Mouse (Mus musculus) urinary bladder, postnatal 25 days (tissue): ENCODE measurements around the gene Tecpr2.

Experiments used
- DNase-seq: peaks from one replicate; pipeline ENCODE4 v3.0.0; 2022; ENCODE audit warnings: low spot score

Tecpr2 gene

DNA sequence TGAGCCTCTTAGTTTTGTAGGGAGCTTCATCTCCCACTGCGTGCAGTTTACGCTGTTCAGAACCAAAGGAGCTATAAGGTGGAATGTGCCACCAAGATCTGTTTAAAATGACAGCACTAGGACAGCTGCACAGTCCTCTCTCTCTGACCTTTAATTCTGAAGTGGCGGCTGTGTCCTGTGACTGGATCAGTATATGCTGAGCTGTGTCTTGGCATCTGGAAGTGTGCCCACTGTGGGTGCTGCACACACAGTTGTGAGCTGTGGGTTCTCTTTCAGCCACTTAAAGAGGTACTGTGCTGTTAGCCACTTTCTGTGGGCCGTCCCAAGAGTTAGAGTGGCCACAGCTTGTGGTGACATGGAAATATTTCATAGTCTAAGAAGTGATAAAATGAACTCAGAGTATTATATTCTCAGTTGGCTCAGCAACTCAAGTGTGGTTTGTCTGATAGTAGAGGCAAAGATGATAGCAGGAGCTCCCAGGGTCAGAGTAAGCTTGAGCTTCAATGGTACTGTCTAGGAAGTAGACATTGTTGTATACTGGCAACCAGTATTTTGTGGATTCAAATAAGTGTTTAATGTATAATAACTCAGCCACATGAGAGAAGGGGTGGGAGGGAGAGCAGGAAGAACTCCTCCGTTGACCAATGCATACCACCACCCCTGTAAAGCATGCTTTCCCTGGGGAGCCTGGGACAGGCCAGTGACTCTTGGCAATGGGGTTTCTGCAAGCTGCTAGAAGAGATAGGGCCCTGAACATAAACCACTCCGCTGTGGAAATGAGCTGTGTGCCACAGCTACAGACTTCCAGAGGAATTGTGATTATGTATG is 59.2 kb downstream of the Tecpr2 start:
- no peak for DNase-seq

DNA sequence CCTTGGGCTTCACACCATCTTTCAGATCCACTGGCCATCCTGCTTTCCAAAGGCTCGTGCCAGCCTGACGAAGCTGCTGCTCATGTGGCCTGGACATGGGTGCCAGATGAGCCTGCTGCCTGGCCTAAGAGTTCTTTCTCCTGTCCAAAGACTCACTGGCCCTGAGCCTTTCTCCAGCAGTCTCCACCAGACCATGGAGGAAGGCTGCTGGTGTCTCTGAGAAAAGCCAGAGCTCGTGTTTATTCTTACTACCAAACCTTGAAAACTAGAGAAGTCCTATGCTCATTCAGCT is 59.8 kb downstream of the Tecpr2 start:
- DNase-seq, result no peak

DNA sequence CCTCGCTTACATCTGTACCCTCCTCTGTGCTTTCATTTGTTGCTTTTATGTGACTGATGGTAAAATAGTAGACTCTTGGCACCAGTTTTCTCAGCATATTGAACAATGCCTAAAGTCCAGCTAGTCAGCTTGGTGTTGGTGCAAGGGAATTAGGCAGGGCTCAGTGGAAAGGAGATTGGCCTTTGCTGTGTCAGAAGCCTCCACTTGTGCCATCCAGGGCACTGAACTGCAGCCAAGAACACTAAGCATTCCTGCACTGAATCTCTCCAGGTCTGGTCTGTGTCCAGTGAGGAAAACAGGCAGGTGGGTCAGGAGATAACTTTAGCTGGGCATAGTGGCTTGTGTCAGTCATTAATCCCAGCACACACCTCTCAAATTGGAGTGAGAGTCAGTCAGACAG is 60.3 kb downstream of the Tecpr2 start:
- DNase-seq, result no peak

DNA sequence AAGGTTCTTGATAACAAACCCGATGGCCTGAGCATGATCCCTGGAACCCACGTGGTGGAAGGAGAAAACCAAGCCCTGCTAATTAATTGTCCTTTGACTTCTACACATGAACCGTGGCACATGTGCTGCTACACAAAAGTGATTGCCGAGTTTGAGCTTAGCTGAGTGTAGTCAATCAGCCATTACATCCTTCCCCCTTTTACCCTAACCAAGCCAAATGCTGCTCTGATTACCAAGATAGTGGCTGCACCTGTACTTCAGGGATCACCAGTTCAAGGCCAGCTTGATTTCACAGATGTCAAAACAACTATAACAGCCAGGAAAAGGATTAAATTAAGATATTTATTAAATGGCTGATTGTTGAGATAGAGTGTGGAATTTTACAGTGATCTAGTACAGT is 61.1 kb downstream of the Tecpr2 start:
- no peak for DNase-seq

DNA sequence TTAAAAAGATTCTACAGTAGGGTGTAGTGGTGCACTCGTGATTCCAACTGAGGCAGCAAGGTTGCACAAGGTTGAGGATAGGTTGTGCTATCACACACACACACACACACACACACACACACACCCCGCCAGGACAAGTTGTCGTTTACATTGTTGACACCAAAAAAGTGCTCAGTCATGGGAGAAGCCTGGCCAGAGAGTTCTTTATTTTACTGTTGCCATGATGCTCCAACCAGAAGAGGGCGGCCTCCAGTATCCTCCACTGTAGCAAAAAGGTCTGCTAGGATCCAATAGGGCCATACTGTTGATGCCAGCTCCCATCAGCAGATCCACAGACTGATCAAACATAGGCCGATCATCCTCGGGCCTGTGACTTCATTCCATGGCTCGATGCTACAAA is 62.2 kb downstream of the Tecpr2 start:
- DNase-seq, result no peak

DNA sequence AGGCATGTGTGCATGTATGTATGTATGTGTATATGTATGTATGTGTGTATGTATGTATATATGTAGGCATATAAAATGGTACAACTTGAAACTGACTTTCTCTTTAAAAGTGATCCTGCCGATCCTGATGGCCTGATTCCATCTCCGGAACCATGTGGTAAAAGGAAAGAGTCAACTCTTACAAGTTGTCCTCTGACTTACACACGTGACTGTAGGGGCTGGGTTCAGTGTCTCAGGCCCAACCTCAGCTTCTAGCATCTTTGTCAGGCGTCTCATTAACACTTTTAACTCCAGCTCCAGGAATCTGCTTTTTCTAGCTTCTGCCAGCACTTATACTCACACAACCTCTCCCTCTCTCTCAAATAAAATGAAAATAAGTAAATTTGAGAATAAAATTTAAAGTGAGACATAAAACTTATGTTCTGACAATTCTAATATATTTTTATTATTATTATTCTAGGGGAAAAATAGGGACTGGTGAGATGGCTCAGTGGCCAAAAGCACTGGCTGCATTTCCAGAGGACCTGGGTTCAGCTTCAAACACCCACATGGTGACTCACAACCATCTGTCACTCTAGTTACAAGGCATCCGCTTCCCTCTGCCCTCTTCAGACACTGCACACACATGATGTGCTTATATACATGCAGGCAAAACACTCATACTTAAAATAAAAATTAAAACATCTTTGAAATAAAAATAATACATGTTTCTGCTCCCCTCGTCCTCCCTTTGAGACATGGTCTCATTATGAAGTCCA is 63.7 kb downstream of the Tecpr2 start:
- DNase-seq, result no peak

DNA sequence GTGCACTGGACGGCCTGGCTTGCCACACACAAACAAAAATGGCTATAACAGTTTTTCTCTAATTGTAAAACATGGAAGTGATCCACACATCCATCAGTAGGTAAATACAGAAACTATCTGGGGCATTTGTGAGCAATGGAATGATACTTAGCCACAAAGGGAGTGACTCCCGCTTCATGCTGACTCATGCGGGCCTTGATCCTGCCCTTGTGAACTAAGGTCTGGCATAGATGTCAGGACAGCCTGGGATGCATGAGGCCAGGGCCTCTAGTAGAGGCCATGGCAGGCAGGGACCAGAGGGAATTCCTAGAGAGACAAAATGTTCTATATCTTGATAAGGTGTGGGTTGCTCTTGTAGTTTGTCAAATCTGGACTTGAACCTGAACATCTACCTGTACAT is 64.4 kb downstream of the Tecpr2 start:
- DNase-seq, result no peak

DNA sequence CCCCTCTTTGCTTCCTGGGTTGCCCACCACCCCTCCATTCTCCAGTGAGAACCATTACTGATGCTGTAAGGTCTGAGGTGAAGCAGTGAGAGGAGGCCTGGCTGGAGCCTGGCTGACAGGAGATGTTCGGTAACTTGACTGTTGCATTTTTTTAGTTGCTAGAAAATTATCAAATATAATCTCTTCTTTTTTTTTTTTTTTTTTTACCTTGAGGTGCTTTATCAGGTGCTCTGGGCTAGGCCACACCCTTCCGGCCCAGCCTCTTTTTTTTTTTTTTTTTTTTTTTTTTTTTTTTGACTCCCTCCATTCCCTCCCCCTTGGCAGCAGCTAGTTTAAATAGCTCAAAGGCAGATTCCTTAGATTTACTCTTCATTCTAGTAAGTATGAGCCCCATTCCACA is 64.8 kb downstream of the Tecpr2 start:
- no peak for DNase-seq

DNA sequence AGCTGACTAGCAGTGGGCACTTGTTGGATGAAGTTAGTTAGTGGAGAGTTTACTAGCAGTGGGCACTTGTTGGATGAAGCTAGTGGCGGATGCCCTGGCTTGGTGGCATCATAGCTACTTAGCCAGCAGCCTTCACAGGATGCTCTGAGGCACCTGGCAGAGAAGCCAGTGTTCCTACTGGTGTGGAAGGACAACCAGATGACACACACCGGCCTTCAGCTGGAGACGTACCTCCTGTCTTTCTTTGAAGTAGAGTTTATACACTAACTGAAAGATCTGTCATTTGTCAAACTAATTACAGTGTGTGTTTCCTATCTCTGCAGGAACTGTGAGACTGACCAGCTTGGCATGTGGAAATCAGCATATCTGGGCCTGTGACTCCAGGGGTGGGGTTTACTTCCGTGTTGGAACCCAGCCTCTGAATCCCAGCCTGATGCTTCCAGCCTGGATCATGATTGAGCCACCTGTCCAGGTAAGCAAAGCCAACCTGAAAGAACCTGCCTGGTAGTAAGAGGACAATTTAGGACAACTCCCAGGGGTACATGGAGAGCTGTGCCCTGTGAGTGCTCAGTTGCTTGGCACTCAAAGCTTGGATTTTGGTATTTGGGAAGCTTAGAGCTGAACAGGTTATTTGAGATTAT is 65.4 kb downstream of the Tecpr2 start:
- no peak for DNase-seq

DNA sequence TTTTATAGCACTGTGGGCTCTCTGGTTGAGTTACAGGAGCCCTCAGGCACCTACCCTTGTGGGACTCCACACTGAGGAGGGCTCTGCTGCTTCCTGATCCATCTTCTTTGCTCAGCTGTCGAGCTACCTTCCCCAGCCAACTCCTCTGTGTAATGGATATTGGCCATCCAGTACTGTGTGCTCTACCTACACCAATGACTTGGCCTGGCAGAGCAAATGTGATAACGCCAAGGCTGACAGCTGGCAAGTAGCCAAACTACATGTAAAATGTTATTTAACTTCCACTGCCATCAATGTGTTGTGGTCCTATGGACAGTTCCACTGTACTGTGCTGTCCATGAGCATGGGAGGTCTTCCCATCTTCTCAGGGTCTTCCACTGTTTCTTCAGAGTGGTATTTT is 72.9 kb downstream of the Tecpr2 start:
- DNase-seq, result no peak

DNA sequence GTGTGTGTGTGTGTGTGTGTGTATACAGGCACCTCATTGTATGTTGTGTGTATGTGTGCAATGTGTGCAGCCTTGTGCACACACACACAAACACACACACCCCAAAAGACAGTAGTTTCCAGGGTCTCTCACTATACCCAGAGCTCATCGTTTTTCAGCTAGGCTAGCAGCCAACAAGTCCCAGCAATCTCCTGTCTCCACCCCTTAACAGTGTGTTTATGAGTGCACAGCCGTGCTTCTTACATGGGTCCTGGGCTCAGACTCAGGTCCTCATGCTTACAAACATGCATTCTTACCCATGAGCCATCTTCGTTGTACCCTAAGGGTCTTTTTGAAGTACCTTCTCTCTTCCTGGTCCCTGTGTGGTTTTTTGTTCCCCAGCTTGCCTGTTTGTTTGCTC is 76.4 kb downstream of the Tecpr2 start:
- DNase-seq, result no peak

DNA sequence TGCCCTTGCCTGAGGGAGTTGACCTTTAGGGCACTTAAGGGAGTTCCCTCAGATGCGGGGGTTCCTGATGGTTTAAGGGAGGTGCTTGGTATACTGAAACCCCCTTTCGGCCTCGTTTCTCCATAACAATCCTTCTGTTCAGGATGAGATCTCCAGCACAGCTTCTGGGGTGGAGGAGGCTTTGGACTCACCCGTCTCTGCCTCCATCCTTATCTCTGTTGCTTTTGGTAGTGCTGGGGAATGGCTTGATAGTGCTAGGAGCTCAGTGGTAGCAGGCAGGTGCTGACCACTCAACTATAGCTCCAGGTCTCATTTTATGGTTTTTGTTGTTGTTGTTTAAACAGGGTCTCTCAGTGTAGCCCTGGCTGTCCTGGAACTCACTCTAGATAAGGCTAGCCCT is 77.0 kb downstream of the Tecpr2 start:
- no peak for DNase-seq

DNA sequence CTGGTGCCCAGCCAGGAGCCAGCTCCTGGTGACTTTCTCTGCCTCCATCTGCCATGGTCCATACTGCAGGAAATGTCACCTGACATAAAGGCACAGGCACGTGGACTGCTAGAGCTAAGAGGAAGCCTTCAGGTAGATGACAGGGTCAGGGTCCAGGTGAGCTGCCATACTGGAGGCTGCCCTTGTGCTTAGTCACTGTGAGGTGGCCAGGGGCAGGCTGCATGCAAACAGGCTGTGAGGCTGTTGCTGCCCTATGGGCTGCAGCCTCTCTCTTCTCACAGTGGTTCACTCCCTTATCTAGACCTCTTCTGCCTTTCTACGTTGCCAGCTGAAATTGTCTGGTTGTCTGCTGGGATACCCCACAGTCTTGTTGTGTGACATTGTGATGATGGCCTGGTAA is 78.1 kb downstream of the Tecpr2 start:
- DNase-seq, result no peak

DNA sequence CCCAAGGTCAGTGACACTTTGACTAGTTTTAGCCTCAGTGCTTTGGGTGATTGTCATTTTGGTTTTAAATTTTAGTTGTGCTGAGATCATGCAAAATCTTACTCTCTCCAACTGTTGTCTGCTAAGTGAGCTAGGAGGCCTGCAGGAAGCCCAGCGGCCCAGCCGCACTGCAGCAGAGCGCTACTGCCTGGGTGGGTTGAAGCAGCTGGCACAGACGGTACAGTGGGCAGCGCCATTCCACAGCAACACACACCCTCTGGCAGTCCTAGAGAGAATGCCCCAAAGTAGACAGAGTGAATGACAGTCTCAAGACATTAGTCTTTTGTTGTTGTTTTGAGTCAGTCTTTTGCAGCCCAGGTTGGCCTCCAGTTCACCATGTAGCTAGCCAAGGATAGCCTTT is 81.3 kb downstream of the Tecpr2 start:
- DNase-seq, result no peak

DNA sequence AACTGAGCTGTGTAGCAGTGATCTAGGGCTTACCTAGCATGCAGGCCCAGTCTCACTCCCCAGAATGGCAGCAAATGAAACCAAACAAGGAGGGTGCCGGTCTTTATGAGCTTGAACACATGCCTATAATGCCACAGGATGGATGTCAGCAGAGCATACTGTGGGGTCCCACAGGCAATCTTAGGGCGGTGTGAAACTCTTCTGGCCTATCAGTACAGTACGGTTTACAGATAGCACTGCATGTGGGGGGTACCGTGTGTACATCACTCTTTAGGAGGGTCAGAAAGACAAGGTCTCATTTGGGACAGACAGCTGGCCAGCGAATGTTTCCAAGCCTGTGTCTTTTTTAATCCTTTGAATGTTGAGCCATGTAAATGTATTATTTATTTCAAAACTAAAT is 82.9 kb downstream of the Tecpr2 start:
- no peak for DNase-seq

DNA sequence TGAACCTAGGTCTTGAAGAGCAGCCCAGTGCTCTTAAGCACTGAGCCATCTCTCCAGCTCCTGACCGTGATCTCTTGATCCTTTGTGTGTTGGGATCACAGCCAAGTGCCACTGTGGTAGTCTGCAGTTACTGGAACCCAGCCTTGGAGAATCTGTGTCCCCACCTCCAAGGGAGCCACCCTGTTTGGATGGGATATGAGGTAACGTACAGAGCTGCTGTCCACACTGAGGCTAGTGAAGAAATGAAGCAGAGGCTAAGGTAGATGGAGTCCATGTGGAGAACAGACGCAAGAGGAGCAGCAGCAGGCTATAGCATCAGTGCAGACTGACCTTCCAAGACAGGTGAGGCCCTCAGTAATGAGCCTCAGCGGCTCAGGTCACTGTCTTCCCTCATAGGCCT is 84.8 kb downstream of the Tecpr2 start:
- DNase-seq, result no peak

DNA sequence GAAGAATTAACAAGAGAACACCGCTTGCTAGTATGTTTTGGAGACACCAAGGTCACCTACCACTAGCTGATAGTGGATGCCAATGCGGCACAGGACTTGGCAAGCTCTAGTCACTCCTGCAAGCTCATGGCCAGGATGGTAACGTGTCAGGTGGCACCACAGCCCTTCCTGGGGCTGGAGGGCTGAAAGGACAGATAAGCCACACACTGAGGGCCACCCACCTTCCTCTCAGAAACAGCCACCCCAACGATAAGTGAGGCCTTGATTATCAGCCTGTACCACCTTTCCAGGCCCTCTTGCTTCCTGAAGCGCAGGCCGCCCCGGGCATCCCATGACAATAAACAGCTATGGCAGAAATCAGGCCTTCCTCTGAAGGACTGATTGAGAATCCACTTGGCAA is 85.2 kb downstream of the Tecpr2 start:
- DNase-seq, result no peak

DNA sequence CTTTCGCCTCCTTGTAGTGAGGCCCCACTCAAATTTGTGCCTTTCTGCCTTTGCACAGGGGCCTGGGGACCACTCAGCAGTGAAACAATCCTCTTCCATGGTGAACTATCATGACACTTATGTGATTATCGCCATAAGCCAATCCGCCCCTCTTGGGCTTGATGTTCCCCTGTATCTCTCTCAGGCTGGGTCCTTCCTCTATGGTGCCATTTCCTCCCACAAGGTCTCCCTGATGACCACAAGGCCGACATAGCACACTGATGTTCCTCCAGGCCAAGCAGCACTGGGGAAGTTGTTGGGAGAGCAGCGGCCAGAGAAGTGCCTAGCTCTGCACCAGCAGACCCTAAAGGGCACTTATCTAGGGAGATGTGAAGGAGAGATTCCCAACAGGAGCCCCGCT is 85.7 kb downstream of the Tecpr2 start:
- no peak for DNase-seq

DNA sequence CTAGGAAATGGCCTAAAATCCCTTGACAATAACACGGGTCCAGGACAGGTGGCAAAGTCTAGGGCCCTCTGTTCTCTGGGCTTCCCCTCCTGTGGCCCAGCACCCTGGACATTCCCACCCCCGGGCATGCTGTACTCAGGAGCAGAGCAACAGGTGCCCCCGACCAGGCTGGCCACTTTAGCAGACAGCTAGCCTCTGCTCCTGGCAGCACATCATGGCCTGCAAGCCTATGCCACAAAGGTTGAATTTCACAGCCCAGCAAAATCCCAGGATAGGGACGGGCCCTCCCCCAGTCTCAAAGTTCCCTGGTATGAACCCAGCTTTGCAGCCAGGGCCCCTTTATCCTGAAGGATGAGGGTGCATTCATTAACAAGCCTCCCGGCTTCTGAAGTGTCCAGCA is 86.3 kb downstream of the Tecpr2 start:
- DNase-seq, result no peak

DNA sequence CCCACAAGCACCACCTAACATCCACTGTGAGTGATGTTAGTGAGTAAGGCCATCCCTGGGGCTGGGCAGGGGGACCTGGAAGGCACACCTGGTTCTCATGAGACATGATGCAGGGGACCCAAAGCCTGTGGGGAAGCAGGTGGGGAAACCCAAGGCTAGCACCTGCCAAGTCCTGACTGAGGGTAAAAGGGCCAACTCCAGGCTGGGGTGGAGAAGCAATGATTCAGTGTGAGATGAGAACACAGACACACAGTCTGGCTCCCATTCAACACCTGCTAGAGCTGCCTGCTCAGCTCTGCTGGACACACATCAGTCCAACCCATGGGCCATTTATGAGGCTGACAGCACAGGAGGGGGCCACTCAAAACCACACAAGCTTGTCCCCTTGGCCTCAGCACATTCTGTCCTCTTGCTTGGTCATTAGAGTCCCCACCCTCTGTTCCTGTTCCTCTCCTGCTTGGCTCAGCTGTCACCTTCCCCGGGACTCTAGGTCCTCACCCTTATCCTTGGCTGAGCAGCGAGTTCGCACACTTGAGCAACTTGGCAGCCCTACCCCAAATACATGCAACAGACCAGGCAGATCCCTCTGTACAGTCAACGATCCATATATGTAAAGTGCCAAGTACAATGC is 86.9 kb downstream of the Tecpr2 start:
- DNase-seq, result no peak

DNA sequence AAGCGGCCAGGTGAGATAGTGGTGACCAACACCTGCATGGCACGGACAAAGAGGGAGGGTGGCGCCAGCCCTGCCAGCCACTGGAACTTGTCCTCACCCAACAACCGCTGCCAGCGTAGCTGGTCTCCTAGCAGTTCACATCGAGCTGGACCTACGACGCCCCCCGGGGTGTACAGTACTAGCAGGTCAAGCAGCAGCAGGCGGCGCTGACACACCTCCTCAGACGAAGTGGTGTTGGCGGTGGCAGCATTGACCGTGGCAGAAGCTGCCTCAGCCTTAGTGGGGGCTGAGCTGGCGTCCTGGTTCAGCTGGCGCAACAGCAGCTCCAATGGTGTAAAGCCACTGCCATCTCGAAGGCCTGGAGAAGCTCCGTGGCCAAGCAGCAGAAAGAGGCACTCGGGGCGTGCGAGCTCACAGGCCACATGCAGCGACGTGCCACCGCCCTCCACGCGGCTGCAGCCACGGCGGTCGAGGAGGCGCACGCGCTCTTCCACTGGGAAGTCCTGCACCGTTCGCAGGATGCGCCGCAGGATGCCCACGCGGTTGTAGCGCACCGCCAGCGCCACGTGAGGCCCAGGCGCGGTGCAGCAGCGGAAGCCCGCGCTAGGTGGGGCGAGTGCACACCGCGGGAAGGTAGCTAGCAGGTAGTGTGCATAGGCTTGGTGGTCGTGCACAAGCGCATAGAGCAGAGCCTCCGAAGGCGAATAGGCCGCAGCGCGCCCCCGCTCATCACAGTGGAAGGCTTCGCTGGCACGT is 87.7 kb downstream of the Tecpr2 start:
- DNase-seq, result no peak

DNA sequence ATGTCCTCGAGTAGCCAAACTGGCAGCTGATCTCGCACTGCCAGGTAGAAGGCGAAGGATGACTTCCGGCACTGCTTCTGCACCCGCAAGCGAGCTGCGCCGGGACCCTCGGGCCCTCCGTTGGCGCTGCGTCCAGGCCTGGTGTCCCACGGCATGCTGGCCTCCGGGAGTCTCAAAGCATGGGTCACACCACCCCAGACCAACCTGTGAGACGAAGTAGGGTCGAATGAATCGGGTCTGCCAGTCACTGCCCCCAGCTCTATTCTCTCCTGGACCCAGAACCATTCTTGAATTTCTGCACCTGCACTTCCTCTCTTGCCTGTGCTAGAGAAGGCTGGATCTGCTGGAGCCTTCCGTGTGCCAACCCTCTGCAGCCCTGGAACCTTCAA is 88.3 kb downstream of the Tecpr2 start:
- DNase-seq, result no peak
